Mouse (Mus musculus) small intestine, adult 2 months (tissue): ENCODE measurements around the gene Rundc3a. TPM values are rescaled to one million over a fixed set of nuclear protein-coding genes. Genes with fewer than 3 reads are reported as not detected.

Source experiments
- H3K27ac ChIP-seq: fragments of 200-500 bp; 2 replicates; pipeline ENCODE4 v1.5.1; 2012; ENCODE audit warnings: low read depth, low read length, control low read depth, inconsistent platforms; ENCODE audit not compliant: insufficient read depth
- H3K27me3 ChIP-seq: fragments of 200-500 bp; 2 replicates; pipeline ENCODE4 v1.6.1; 2012; ENCODE audit warnings: mild to moderate bottlenecking, moderate library complexity, low read length, inconsistent platforms; ENCODE audit not compliant: control insufficient read depth, insufficient read depth
- H3K36me3 ChIP-seq: fragments of 200-500 bp; 2 replicates; pipeline ENCODE4 v1.6.1; 2012; ENCODE audit warnings: mild to moderate bottlenecking, low read length, control low read depth, inconsistent platforms; ENCODE audit not compliant: control insufficient read depth, insufficient read depth
- H3K4me1 ChIP-seq: fragments of 200-500 bp; 2 replicates; pipeline ENCODE4 v1.6.1; 2012; ENCODE audit warnings: low read length, inconsistent platforms, mixed read lengths; ENCODE audit not compliant: control insufficient read depth, insufficient read depth, insufficient read length
- H3K4me3 ChIP-seq: fragments of 200-500 bp; 2 replicates; pipeline ENCODE4 v1.5.1; 2012; ENCODE audit warnings: low read depth, mild to moderate bottlenecking, control low read depth, inconsistent platforms, low read length, moderate library complexity
- CTCF ChIP-seq: fragments of 200-500 bp; IDR thresholded peaks from 2 replicates; pipeline ENCODE4 v1.5.1; 2012; ENCODE audit warnings: low read depth, mild to moderate bottlenecking, control low read depth, inconsistent platforms, low read length, moderate library complexity, mixed read lengths; ENCODE audit not compliant: insufficient replicate concordance, insufficient read length; ENCODE audit errors: extremely low read depth
- POLR2A ChIP-seq: fragments of 200-500 bp; IDR thresholded peaks from 2 replicates; pipeline ENCODE4 v1.6.1; 2012; ENCODE audit warnings: low read depth, mild to moderate bottlenecking, control low read depth, inconsistent platforms, low read length, moderate library complexity
- WGBS: fragments of 180-500 bp; shearing (Covaris S2); methylation state at CpG from one replicate; pipeline ENCODE4 v1.1.7; 2018; 5-methylcytosine and 5-hydroxymethylcytosine counted together
- polyA plus RNA-seq: library from polyadenylated mRNA; depleted of rRNA; stranded (reverse); fragments of >200 nt; gene quantifications from 2 replicates; pipeline ENCODE4 v1.2.3, GENCODE M21; 2012

Rundc3a gene
- polyA plus RNA-seq, 1 experiment: 6.5 TPM

DNA sequence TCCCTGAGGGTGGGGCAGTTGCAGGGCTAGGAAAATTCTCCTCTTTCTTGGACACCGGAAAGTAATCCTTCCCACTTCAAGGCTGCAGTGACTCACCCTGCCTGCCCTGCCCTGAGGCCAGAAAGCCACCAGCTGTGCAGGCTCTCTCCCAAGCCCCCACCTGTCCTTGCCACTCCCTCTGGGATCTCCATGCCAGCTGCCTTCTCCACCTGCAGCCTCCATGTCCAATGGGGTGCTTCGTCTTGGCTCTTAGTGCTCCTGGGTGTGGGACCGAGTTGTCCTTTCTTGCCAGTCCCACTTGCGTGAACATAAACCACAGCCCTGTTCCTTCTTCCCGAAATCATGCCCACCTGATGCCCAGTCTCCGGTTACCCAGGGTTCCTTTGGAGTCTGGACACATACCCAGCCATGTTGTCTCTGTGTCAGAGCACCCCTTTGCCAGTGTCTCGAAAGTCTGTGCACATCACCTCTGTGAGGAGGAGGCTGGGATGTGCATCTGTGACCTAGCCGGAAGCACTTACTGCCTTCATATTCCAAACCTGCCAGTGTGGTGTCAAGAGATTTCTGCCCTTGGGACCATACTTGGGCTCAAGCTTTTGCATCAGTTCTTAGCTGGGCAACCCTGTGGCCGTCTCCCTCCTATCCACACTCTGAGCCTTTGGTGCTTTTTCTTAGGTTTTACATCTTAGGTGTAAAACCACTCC is 1.4 kb downstream of the Rundc3a start:
- TF ChIP-seq POLR2A (no peak), CTCF (no peak)
- Histone ChIP-seq H3K36me3 (no peaks in the 10 kb centered on the region), H3K4me1 (peaks cover 19% of the 10 kb centered on the region), H3K27me3 (0 out of 2 replicates have a peak, but pooled peaks cover 4% of the 10 kb centered on the region), H3K4me3 (no peak overlapping the region), H3K27ac (no peak overlapping the region)
- WGBS: 43% methylated on average over 9 of the region's 9 CpGs

DNA sequence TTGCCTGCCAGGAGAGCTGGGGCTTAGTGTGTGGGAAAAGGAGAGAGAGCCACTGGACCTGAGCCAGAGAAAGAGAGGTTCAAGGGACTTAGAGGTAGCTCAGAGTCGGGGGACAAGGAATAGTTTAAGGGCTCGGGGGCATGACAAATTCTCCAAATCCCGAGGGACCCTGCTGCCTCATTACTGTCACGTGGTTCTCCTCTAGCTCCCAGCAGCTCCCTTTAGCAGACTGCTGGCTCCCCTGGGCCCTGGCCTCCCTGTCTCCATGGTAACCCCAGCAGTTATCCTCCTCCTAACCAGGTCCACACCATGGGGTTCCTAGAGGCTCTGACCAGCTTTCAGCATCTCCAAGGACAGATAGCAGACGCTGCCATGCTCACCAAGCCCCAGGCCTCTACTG is 2.0 kb downstream of the Rundc3a start:
- H3K27ac ChIP-seq: no peak overlapping the region
- no peak for TF ChIP-seq POLR2A
- TF ChIP-seq CTCF: no peak
- no peaks in the 10 kb centered on the region for H3K36me3 ChIP-seq
- peaks cover 21% of the 10 kb centered on the region for H3K4me1 ChIP-seq
- H3K27me3 ChIP-seq: peaks cover 8% of the 10 kb centered on the region; the same call in 1 of the 2 replicates
- H3K4me3 ChIP-seq: no peak overlapping the region
- 37% methylated on average over 5 of the region's 5 CpGs for WGBS

DNA sequence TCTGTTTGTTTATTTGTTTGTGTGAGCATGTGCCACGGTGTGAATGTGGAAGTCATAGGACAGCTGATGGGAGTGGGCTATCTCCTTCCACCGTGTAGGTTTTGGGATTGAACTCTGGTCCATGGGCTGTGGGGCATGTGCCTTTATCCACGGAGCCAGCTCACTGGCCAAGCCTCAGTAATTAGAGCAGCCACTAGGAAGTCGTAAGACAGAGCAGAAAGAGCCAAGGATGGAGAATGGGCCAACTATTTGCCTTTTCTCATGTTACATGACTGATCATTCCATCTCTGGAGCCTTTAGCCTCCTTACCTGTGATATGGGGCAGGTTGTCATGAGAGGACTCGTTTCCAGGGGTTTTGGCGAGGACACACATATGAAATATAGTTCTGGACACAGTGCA is 3.1 kb downstream of the Rundc3a start:
- TF ChIP-seq CTCF (no peak), POLR2A (no peak)
- H3K4me3 ChIP-seq: no peak overlapping the region
- no peak overlapping the region for H3K27ac ChIP-seq
- peaks cover 8% of the 10 kb centered on the region; the same call in 1 of the 2 replicates for H3K27me3 ChIP-seq
- 51% methylated on average over 6 of the region's 6 CpGs for WGBS
- H3K4me1 ChIP-seq: peaks cover 21% of the 10 kb centered on the region
- H3K36me3 ChIP-seq: no peaks in the 10 kb centered on the region

DNA sequence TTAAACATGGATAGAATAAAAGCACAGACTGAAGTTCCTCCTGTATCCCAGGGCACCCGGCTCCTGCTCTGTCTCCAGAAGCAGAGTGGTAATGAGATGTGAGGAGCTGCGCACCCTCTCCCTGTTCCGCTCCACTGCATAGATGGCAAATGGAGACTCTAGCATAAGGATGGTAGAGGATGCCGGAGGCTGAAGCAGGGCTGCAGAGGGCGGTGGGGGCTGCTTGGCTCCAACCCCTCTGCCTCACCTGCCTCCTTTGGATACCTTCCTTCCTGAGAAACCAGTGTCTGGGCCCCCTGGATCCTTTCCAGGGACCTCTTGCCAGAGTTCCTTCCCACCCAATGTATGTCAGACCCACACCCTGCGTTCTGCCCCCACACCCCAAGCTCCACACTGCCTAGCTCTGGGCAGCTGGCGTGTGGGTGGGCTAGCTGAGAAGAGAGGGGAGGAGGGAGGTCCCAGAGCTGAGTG is 3.5 kb downstream of the Rundc3a start:
- H3K4me1 ChIP-seq: peaks cover 21% of the 10 kb centered on the region
- H3K27ac ChIP-seq: no peak overlapping the region
- H3K27me3 ChIP-seq: peaks cover 8% of the 10 kb centered on the region; the same call in 1 of the 2 replicates
- no peaks in the 10 kb centered on the region for H3K36me3 ChIP-seq
- TF ChIP-seq POLR2A (no peak), CTCF (no peak)
- 82% methylated on average over 7 of the region's 7 CpGs for WGBS
- H3K4me3 ChIP-seq: no peak overlapping the region

DNA sequence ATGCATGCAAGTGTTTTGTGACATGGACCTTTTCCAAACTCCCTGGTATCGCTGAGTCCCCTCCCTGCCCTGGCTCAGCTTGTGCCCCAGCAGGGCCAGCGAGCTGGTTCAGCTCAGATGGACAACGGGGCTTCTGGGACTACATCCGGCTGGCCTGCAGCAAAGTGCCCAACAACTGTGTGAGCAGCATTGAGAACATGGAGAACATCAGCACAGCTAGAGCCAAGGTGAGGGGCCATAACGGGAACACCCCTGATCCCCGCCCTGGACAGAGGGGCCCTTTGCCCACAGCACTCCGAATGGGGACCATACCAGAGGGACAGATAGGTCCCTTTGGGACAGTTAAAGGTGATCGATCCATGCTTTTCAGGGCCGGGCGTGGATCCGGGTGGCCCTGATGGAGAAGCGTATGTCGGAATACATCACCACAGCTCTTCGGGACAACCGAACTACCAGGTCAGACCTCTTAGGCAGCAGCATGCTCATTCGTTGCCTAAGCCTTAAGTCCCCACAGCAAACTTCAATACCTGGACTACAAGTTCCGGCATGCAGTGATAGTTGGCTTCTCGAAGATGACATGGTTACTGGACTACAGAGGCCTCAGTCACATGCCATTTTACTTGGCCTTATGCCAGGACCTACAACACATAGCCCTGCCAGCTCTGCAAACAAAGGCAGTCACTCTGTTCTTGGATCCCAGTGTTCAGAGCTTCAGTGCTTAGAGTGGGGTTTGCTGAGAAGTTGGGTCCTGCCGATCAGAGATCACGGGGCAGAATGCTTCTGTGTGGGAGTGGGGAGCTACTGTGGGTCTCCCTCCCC is 5.0 kb downstream of the Rundc3a start:
- H3K4me1 ChIP-seq: peaks cover 16% of the 10 kb centered on the region
- H3K36me3 ChIP-seq: peaks cover 12% of the 10 kb centered on the region
- 63% methylated on average over 20 of the region's 20 CpGs for WGBS
- H3K27ac ChIP-seq: no peak overlapping the region
- H3K4me3 ChIP-seq: no peak overlapping the region
- H3K27me3 ChIP-seq: peaks cover 8% of the 10 kb centered on the region; the same call in 1 of the 2 replicates
- TF ChIP-seq CTCF: no peak
- no peak for TF ChIP-seq POLR2A

DNA sequence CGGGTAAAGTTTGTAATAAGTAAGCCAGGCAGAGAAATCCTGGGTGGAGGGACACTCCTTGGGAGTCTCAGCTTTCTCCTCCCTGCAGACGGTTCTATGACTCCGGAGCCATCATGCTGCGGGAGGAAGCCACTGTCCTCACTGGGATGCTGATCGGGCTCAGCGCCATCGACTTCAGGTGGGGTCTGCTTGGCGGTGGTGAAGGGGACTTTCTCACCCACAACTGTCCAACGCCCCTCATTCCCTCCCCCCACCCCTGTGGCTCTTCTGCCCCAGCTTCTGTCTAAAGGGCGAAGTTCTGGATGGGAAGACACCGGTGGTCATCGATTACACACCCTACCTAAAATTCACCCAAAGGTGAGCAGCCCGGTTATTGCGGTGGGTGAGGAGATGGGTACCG is 5.9 kb downstream of the Rundc3a start:
- Histone ChIP-seq H3K27ac (no peak overlapping the region), H3K4me3 (peak overlapping the region; percentile 34), H3K4me1 (peaks cover 11% of the 10 kb centered on the region), H3K27me3 (peaks cover 8% of the 10 kb centered on the region; the same call in 1 of the 2 replicates), H3K36me3 (peaks cover 21% of the 10 kb centered on the region)
- WGBS: 14% methylated on average over 15 of the region's 15 CpGs
- TF ChIP-seq CTCF (no peak), POLR2A (no peak)

DNA sequence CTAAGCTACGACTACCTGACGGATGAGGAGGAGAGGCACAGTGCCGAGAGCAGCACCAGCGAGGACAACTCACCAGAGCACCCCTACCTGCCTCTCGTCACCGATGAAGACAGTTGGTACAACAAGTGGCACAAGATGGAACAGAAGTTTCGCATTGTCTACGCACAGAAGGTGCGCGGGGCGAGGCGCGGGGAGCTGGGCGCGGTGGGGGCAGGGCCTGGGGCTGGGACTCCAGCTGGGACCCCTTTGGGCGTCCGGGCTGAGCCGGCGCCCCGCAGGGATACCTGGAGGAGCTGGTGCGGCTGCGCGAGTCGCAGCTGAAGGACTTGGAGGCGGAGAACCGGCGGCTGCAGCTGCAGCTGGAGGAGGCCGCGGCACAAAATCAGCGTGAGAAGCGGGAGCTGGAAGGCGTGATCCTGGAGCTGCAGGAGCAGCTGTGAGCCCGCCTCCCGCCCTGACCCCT is 6.4 kb downstream of the Rundc3a start:
- TF ChIP-seq CTCF (no peak), POLR2A (no peak)
- Histone ChIP-seq H3K4me1 (peaks cover 12% of the 10 kb centered on the region), H3K36me3 (peaks cover 25% of the 10 kb centered on the region), H3K4me3 (peak overlapping the region; percentile 34), H3K27me3 (peaks cover 8% of the 10 kb centered on the region; the same call in 1 of the 2 replicates), H3K27ac (no peak overlapping the region)
- WGBS: 3% methylated on average over 34 of the region's 34 CpGs
